31 mouse cellular contexts compared by ENCODE assay signal in the genomic region with DNA sequence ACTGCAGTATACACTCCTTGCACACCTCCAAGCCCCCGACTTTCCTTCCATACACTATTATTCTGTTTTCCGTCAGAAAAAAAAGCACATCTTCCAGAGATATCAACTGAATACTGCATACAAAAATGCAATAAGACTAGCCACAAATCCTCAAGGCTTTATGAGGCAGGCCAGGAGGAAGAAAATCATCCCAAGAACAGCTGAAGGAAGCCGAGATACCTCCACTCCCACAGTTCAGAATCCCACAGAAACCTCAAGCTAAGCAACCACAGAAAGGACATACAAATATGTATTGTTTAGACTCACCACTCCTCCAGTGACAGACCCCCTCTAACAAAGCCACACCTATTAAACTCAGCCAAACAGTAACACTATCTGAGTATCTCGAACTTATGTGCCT.
"Had no signal": no experiment of that assay in that cellular context is flagged by ENCODE, and none has a peak within 500 bp of the region (broad histone marks: within the 10 kb centered on the region; RNA-seq: fewer than 3 reads in every experiment).

No protein-coding gene starts in this region.

- H3K9me3 ChIP-seq: limb, embryonic 10.5 days; limb, embryonic 12.5 days; limb, embryonic 13.5 days; limb, embryonic 15.5 days; liver, embryonic 12.5 days; liver, embryonic 13.5 days; liver, embryonic 15.5 days; lung, embryonic 15.5 days; megakaryocyte, embryonic 14.5 days; midbrain, embryonic 10.5 days; midbrain, embryonic 12.5 days; midbrain, embryonic 13.5 days; midbrain, embryonic 15.5 days; neural tube, embryonic 12.5 days had no signal

- H3K9ac ChIP-seq: limb, embryonic 12.5 days; limb, embryonic 13.5 days; limb, embryonic 15.5 days; liver, embryonic 12.5 days; liver, embryonic 13.5 days; liver, embryonic 14.5 days; liver, embryonic 15.5 days; liver, postnatal 0 days; lung, embryonic 14.5 days; lung, embryonic 15.5 days; midbrain, embryonic 12.5 days; midbrain, embryonic 13.5 days; midbrain, embryonic 15.5 days; neural tube, embryonic 12.5 days had no signal

- H3K4me3 ChIP-seq: limb, embryonic 10.5 days; limb, embryonic 12.5 days; limb, embryonic 13.5 days; limb, embryonic 15.5 days; liver, embryonic 12.5 days; liver, embryonic 13.5 days; liver, embryonic 15.5 days; lung, embryonic 15.5 days; megakaryocyte, embryonic 14.5 days; midbrain, embryonic 10.5 days; midbrain, embryonic 12.5 days; midbrain, embryonic 13.5 days; midbrain, embryonic 15.5 days; neural tube, embryonic 12.5 days had no signal

- H3K27me3 ChIP-seq: limb, embryonic 12.5 days; limb, embryonic 13.5 days; limb, embryonic 15.5 days; liver, embryonic 12.5 days; liver, embryonic 13.5 days; liver, embryonic 15.5 days; lung, embryonic 15.5 days; megakaryocyte, embryonic 14.5 days; midbrain, embryonic 12.5 days; midbrain, embryonic 13.5 days; midbrain, embryonic 15.5 days; neural tube, embryonic 12.5 days had no signal

- H3K27ac ChIP-seq: limb, embryonic 10.5 days; limb, embryonic 12.5 days; limb, embryonic 13.5 days; limb, embryonic 15.5 days; liver, embryonic 12.5 days; liver, embryonic 13.5 days; liver, embryonic 14.5 days; liver, embryonic 15.5 days; lung, embryonic 15.5 days; macrophage; midbrain, embryonic 10.5 days; midbrain, embryonic 12.5 days; midbrain, embryonic 13.5 days; midbrain, embryonic 15.5 days; neural tube, embryonic 12.5 days had no signal

- H3K4me2 ChIP-seq: limb, embryonic 12.5 days; limb, embryonic 13.5 days; limb, embryonic 15.5 days; liver, embryonic 11.5 days; liver, embryonic 12.5 days; liver, embryonic 13.5 days; liver, embryonic 15.5 days; lung, embryonic 14.5 days; lung, embryonic 15.5 days; midbrain, embryonic 11.5 days; midbrain, embryonic 12.5 days; midbrain, embryonic 13.5 days; midbrain, embryonic 15.5 days; neural tube, embryonic 12.5 days had no signal

- ATAC-seq: liver, embryonic 12.5 days; liver, postnatal 0 days; lung, postnatal 0 days; midbrain, embryonic 13.5 days; midbrain, embryonic 15.5 days; midbrain, embryonic 16.5 days had no signal

- DNase-seq: left cerebral cortex, postnatal 4 days; liver; liver, embryonic 13.5 days; liver, postnatal 0 days; lung, adult 18-20 months; lung, adult 2 months; lung, embryonic 14.5 days; lung, postnatal 10 days; lung, postnatal 14 days; lung, postnatal 36 days; lung, postnatal 4 days; midbrain, embryonic 14.5 days had no signal

- H3K36me3 ChIP-seq: limb, embryonic 10.5 days; limb, embryonic 12.5 days; limb, embryonic 13.5 days; limb, embryonic 15.5 days; liver, embryonic 12.5 days; liver, embryonic 13.5 days; liver, embryonic 15.5 days; lung, embryonic 15.5 days; midbrain, embryonic 10.5 days; midbrain, embryonic 12.5 days; midbrain, embryonic 13.5 days; midbrain, embryonic 15.5 days; neural tube, embryonic 12.5 days had no signal

- H3K4me1 ChIP-seq: limb, embryonic 10.5 days; limb, embryonic 12.5 days; limb, embryonic 13.5 days; limb, embryonic 15.5 days; liver, embryonic 12.5 days; liver, embryonic 13.5 days; liver, embryonic 15.5 days; lung, embryonic 15.5 days; megakaryocyte, embryonic 14.5 days; midbrain, embryonic 10.5 days; midbrain, embryonic 13.5 days; midbrain, embryonic 15.5 days; neural tube, embryonic 12.5 days had no signal
